In the genomic region with DNA sequence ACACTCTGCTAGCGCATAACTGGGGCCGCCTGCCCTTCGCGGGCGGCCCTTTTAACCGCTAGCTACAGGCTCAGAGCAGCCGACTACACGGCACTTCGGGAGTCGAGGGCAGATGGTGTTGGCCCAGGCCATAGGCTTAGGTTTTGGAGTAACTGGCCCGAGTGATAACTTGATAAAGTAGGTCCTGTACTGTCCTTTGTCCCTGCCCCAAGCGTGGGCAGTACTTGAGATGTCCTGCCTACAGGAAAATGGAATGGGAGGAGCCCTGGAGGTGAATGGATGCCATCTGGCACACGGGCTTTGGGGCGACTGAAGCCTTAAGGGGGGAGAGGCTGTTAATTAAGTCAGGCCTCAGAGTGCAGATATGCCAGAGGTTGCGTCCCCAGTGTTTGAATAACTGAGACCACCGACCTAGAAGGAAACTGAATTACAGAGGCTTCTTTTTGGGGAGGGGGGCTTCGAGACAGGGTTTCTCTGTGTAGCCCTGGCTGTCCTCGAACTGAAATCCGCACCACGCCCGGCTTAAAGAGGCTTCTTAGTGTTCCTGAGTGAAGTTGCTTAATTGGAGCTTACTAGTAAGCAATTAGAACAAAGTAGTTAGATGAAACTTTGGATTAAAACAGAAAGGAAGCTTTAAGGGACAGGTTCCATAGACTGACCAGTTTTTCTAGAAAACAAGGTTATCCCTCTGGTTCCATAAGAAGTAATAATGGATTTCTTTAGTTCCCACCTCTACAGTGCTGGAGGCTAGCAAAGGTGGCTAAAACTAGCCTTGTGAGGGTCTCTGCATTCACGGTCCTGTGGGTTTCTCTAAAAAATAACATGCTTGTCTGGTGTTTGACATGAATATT, we compare ENCODE assay signal across 1 mouse cellular context.
TF ChIP-seq lines count a peak whose summit lies in the region.

No protein-coding gene starts in this region.

TF ChIP-seq in CH12.LX, 34 proteins besides CTCF, POLR2A, EP300 and RAD21:
- TF ChIP-seq ZNF384 (IDR thresholded peaks at IDR 0.05; ENCODE audit: low read depth, low read length) (no peak), RCOR1 (conservative IDR thresholded peaks at IDR 0.05; ENCODE audit: low read depth, low read length) (peak; percentile 33; the same call in 1 of the 2 replicates), TBP (conservative IDR thresholded peaks at IDR 0.05; ENCODE audit: low read depth, low read length) (no peak), MXI1 (IDR thresholded peaks at IDR 0.05; ENCODE audit: low read depth, low read length) (peak; percentile 66; the same call in 1 of the 2 replicates), ZKSCAN1 (IDR thresholded peaks at IDR 0.05; ENCODE audit: borderline replicate concordance, low read depth, low read length) (no peak), MYC (IDR thresholded peaks at IDR 0.05; ENCODE audit: low read depth, low read length) (peak; percentile 80; the same call in 1 of the 2 replicates), MAFK (IDR thresholded peaks at IDR 0.05; ENCODE audit: insufficient replicate concordance, low read length) (no peak), NELFE (IDR thresholded peaks at IDR 0.05; ENCODE audit: low read depth, low read length) (peak; percentile 55; the same call in 1 of the 2 replicates), ZMIZ1 (IDR thresholded peaks at IDR 0.05; ENCODE audit: low read depth, low read length) (peak; percentile 94), CHD2 (IDR thresholded peaks at IDR 0.05; ENCODE audit: low read length) (peak; percentile 76), MAZ (IDR thresholded peaks at IDR 0.05; ENCODE audit: low read depth, low read length) (peak; percentile 77), MEF2A (IDR thresholded peaks at IDR 0.05; ENCODE audit: borderline replicate concordance, low read depth, low read length) (0 out of 2 replicates have a peak, but pooled peaks have one; percentile 11), ETS1 (conservative IDR thresholded peaks at IDR 0.05; ENCODE audit: low read depth, low read length) (peak; percentile 9; the same call in 1 of the 2 replicates), TCF12 (IDR thresholded peaks at IDR 0.05; ENCODE audit: low read depth, low read length) (peak; percentile 45; the same call in 1 of the 2 replicates), MAX (IDR thresholded peaks at IDR 0.05; ENCODE audit: low read length) (peak; percentile 64; the same call in 1 of the 2 replicates), POLR2AphosphoS2 (IDR thresholded peaks at IDR 0.05; ENCODE audit: low read depth, low read length) (peak; percentile 98), ELF1 (IDR thresholded peaks at IDR 0.05; ENCODE audit: low read depth, low read length) (0 out of 2 replicates have a peak, but pooled peaks have one; percentile 46), UBTF (IDR thresholded peaks at IDR 0.05; ENCODE audit: low read depth, low read length) (0 out of 2 replicates have a peak, but pooled peaks have one; percentile 53), KAT2A (IDR thresholded peaks at IDR 0.05; ENCODE audit: insufficient replicate concordance, low read length) (0 out of 2 replicates have a peak, but pooled peaks have one; percentile 58), ZC3H11A (IDR thresholded peaks at IDR 0.05; ENCODE audit: low read depth, low read length) (no peak), SIN3A (IDR thresholded peaks at IDR 0.05; ENCODE audit: low read length) (peak; percentile 62), BHLHE40 (IDR thresholded peaks at IDR 0.05; ENCODE audit: low read depth, low read length) (0 out of 2 replicates have a peak, but pooled peaks have one; percentile 13)
